Mouse (Mus musculus) frontal cortex, postnatal 25 days (tissue): ENCODE data around the gene AI467606.

Source experiments
- DNase-seq, 2 experiments: peaks; one replicate each; pipeline ENCODE4 v3.0.0; 2022; ENCODE audit warnings: low spot score in 2 of 2

The AI467606 gene

GRCm38 (mm10) chr7:127093914-127094313, 2.8 kb downstream of the AI467606 start:
- no peak for DNase-seq

- no peak for DNase-seq
Measured at GRCm38 (mm10) chr7:127096456-127096855, 5.3 kb downstream of the AI467606 start.

DNA sequence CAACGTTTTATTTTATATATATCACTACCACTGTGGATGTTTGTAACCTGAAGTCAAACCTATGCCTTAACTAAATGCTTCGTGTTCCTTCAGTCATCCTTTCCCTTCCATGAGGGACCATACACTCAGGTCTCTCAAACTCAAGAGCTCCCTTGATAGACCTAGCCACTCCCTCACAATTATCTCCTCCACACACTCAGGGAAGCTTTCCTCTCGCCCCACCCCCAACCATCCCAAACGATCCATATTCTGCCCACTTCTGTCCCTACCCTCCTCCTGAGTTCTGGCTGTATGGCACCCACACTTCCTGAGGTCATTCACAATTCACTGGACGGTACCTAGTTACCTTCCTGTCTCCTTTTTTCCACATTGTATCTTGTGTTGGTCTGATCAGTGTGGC, 7.4 kb downstream of the AI467606 start:
- DNase-seq: no peak

DNA sequence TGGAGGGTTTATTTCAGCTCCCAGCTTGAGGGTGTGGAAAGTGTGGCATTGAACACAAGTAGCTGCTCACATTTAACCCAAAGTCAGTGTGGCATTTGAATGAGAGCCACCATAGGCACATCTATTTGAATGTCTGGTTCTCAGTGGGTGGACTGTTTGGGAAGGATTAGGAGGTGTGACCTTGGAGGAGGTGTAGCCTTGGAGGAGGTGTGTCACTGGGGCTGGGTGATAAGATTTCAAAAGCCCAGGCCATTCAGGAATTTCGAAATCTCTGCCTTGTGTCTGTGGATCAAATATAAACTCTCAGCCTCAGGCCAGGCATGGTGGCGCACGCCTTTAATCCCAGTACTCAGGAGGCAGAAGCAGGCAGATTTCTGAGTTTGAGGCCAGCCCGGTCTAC, 7.8 kb downstream of the AI467606 start:
- DNase-seq: no peak

DNA sequence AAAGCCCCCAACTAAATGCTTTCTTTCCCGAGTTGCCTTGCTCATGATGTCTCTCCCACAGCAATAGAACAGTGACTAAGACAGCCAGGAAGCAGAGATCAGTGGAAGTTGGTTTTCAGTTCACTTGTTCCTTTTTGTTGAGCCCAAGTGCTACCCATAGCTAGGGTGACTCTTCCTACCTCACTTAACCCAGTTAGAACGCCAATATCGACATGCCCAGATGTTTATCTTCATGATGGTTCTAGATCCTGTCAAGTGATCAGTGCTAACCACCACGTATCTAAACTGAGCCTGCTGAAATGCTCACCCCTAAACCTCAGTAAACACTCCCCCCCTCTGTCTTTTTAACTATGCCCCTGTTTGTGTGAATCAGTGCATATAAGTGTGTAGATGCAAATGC, 8.4 kb downstream of the AI467606 start:
- DNase-seq: no peak

- no peak for DNase-seq
Measured at GRCm38 (mm10) chr7:127101451-127102016, 10.4 kb downstream of the AI467606 start.

GRCm38 (mm10) chr7:127102148-127102547, 11.0 kb downstream of the AI467606 start:
- no peak for DNase-seq

GRCm38 (mm10) chr7:127103960-127104359, 12.8 kb downstream of the AI467606 start:
- no peak for DNase-seq

DNA sequence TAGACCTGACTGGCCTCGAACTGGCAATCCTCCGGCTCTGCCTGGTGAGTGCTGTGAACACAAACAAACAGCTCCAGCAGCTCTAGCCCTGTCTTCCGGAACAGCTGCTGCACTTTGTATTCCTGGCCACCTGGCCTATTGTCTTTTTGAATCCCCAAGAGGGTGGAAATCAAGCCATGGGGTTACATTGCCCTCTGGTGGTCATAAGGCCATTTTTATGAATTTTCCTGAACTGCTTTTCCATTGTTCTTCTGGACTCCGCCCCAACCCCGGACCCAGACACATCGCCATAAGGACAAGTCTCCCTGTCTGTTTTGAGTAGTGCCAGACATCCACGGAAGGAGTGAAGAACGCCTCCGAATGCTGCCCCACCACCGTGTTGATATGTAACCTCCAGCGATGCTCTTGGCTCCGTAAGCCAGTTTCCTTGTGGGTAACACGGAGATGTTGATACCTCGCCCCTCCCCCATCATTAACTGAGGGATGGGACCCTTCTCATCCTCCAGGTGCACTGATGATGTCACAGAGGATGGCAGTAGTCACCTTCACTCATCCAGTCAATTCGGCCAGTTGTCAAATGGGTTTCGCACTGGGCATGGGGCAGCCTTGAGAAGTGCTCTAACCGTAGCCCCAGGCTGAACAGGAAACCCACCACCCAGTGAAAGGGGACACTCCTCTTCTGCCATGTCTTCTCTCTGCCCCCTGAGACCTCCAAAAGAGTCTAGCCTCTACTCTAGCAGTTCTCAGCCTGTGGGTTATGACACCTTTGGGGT, 13.6 kb downstream of the AI467606 start:
- peak; percentile 51 to 73 for DNase-seq

- DNase-seq: no peak
Measured at GRCm38 (mm10) chr7:127105551-127105950, 14.4 kb downstream of the AI467606 start.

GRCm38 (mm10) chr7:127110239-127111007, 19.3 kb downstream of the AI467606 start:
- DNase-seq: peak; percentile 68 to 70

- peak in 1 of 2 experiments; percentile 44 for DNase-seq
Measured at GRCm38 (mm10) chr7:127111461-127111860, 20.3 kb downstream of the AI467606 start.

- no peak for DNase-seq
Measured at GRCm38 (mm10) chr7:127112251-127112841, 21.2 kb downstream of the AI467606 start.

DNA sequence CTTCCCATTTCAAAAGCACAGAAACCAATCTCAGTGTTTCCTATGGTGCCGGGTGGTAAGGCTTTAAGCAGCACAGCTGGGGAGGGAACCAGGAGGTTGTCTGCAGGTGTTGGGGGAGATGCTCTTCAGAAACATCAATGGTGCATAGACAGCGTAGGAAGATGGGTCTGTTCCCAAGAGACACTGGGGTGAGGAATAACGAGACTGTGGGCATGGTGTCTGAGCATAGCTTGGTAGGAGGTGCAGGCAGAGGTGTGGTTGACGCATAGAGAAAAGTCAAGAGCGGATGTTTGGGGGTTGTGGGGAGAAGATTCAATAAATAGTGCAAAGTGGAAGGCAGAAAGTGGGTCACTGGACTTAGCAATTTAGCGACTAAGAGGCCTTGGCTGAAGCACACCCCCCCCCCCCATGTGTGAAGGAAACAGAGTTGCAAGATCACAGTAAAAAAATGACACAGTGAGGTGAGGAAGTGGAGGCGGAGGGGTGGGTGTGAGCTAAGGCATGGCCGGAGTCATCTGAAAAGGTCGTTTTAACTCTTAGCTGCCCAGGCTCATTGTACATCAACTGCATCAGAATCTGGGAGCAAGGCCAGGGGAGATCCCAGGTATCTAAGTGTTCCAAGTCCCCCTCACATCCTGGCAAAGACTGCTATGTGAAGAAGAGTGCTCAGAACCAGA, 21.9 kb downstream of the AI467606 start:
- DNase-seq: no peak

DNA sequence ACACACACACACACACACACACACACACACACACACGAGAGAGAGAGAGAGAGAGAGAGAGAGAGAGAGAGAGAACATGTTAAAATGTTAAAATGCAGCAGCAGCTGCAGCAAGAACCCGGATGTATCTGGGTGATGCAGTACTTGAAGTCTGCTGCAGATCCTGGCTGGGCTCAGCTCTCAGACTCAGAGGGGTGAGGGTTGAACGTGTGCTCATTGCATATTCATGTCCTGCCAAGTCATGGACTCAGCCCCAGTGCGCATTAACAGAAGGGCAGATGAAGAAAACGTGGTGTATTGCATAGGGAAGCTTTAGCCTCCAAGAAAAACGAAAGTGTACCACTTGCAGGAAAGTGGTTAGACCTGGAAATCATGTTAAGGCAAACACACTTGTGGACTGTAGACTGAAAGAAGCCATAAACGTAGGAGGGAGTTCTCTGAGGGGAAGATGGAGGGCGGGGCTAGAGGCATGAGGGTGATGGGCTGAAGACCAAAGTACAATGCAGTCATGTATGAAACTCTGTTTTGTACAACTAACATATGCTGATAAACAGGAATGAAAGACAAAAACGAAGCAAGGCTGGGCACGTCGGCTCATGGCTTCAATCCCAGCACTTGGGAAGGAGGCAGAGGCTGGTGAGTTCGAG, 22.6 kb downstream of the AI467606 start:
- DNase-seq: no peak

GRCm38 (mm10) chr7:127114920-127115319, 23.8 kb downstream of the AI467606 start:
- DNase-seq: no peak

GRCm38 (mm10) chr7:127116331-127116935, 25.3 kb downstream of the AI467606 start:
- DNase-seq: no peak

- DNase-seq: no peak
Measured at GRCm38 (mm10) chr7:127117948-127118347, 26.8 kb downstream of the AI467606 start.

GRCm38 (mm10) chr7:127118671-127119445, 27.7 kb downstream of the AI467606 start:
- no peak for DNase-seq
